Mouse (Mus musculus): ENCODE data around the gene Zfyve26. TPM values are rescaled to one million over a fixed set of nuclear protein-coding genes. Genes with fewer than 3 reads are reported as not detected.
"Not testable (repeated sequence)": the region's sequence is repeated elsewhere in the genome, so short reads cannot be mapped to it uniquely, and the experiment has no call there.

Zfyve26 gene
- polyA plus RNA-seq, 1 experiment: 12.5 TPM

DNA sequence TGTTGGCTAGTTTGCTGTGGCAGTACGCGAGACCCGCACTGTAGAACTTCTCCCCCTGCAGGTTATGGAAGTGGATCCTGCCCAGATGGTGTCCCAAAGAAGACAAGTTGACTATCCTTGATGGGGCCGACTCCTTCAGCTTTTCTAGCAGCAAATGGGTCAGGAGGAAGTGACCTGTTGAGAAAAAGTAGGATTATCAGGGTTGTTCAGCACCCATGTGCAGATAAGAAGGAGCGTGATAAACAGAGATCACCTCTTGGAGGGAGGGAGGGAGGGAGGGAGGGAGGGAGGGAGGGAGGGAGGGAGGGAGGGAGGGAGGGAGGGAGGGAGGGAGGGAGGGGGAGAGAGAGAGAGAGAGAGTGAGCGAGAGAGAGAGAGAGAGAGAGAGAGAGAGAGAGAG is 110.9 kb downstream of the Zfyve26 start:
- 84% methylated on average over 5 of the region's 6 CpGs for WGBS
- DNase-seq (ENCODE audit: low read depth, low spot score): not testable (repeated sequence)

Other genes starting within 250 kb of the Zfyve26 start
- 8.4 and 13.1 TPM in 2 replicates for gene Pigh, start 206.7 kb downstream of the Zfyve26 start, polyA plus RNA-seq (2012; rRNA removed)
- gene Arg2, start 165.5 kb downstream of the Zfyve26 start, polyA plus RNA-seq (2012; rRNA removed): 38.4 and 151 TPM in 2 replicates
- 32.9 and 42.3 TPM in 2 replicates for gene Vti1b, start 123.6 kb downstream of the Zfyve26 start, polyA plus RNA-seq (2012; rRNA removed)
- 15.5 and 30.2 TPM in 2 replicates for gene Rdh11, start 104.0 kb downstream of the Zfyve26 start, polyA plus RNA-seq (2012; rRNA removed)
- 1.2 and 1.5 TPM in 2 replicates for gene Rdh12, start 87.4 kb downstream of the Zfyve26 start, polyA plus RNA-seq (2012; rRNA removed)
- gene Rad51b, start 978 bp upstream of the Zfyve26 start, polyA plus RNA-seq (2012; rRNA removed): 1.3 and 1.7 TPM in 2 replicates